Mouse (Mus musculus) small intestine, adult 2 months (tissue): ENCODE measurements at regions not wholly inside any gene's neighbourhood (a gene's known extent, or its start where the extent isn't known, plus 50 kb on each side); places are given as distances from the start of the nearest gene placed in this dataset.

Source experiments
- CTCF ChIP-seq: fragments of 200-500 bp; IDR thresholded peaks from 2 replicates; pipeline ENCODE4 v1.5.1; 2012; ENCODE audit warnings: low read depth, mild to moderate bottlenecking, control low read depth, inconsistent platforms, low read length, moderate library complexity, mixed read lengths; ENCODE audit not compliant: insufficient replicate concordance, insufficient read length; ENCODE audit errors: extremely low read depth
- POLR2A ChIP-seq: fragments of 200-500 bp; IDR thresholded peaks from 2 replicates; pipeline ENCODE4 v1.6.1; 2012; ENCODE audit warnings: low read depth, mild to moderate bottlenecking, control low read depth, inconsistent platforms, low read length, moderate library complexity

- TF ChIP-seq CTCF (no peak), POLR2A (no peak)
Observed at GRCm38 (mm10) chr16:12772535-12772934, 336.9 kb upstream of the Ercc4 start.
